Mouse (Mus musculus) lung, embryonic 15.5 days (tissue): ENCODE results near the gene Tmem234. TPM values are rescaled to one million over a fixed set of nuclear protein-coding genes. Genes with fewer than 3 reads are reported as not detected.
A peak's percentile ranks its signal among the peaks of the same experiment; 100 is the strongest.

Experiments
- ATAC-seq: fragments of 200-750 bp; cut with Nextera tagmentation; 2 replicates; pipeline ENCODE4 v1.8.0; 2017; ENCODE audit warnings: moderate number of reproducible peaks, borderline replicate concordance; ENCODE audit not compliant: low FRiP score, low TSS enrichment; ENCODE audit errors: extremely low read depth
- H3K27ac ChIP-seq: fragments of 300-500 bp; sonication (generic); 2 replicates; pipeline ENCODE4 v1.5.1; 2015; ENCODE audit warnings: moderate library complexity, mild to moderate bottlenecking, inconsistent platforms
- H3K27me3 ChIP-seq: fragments of 300-500 bp; sonication (generic); 2 replicates; pipeline ENCODE4 v1.6.1; 2015; ENCODE audit warnings: inconsistent platforms
- H3K36me3 ChIP-seq: fragments of 300-500 bp; sonication (generic); 2 replicates; pipeline ENCODE4 v1.6.1; 2015; ENCODE audit warnings: inconsistent platforms
- H3K4me1 ChIP-seq: fragments of 300-500 bp; sonication (generic); 2 replicates; pipeline ENCODE4 v1.6.1; 2015; ENCODE audit warnings: inconsistent platforms
- H3K4me2 ChIP-seq: fragments of 300-500 bp; sonication (generic); 2 replicates; pipeline ENCODE4 v1.6.1; 2015; ENCODE audit warnings: inconsistent platforms, mild to moderate bottlenecking, moderate library complexity
- H3K4me3 ChIP-seq: fragments of 300-500 bp; sonication (generic); 2 replicates; pipeline ENCODE4 v1.5.1; 2015; ENCODE audit warnings: mild to moderate bottlenecking, inconsistent platforms
- H3K9ac ChIP-seq: fragments of 300-500 bp; sonication (generic); 2 replicates; pipeline ENCODE4 v1.6.1; 2015; ENCODE audit warnings: inconsistent platforms
- H3K9me3 ChIP-seq: fragments of 300-500 bp; sonication (generic); 2 replicates; pipeline ENCODE4 v1.6.1; 2016; ENCODE audit warnings: inconsistent platforms
- WGBS: fragments of 180-500 bp; shearing (Covaris S2); methylation state at CpG from one replicate; pipeline ENCODE4 v1.1.7; 2015; 5-methylcytosine and 5-hydroxymethylcytosine counted together
- polyA plus RNA-seq: library from polyadenylated mRNA; unstranded; fragments of >200 nt; fragmentation: Nextera tagmentation; extraction: Ambion mirVana; gene quantifications from 2 replicates; pipeline ENCODE4 v1.2.1, GENCODE M21; 2015

The Tmem234 gene
- polyA plus RNA-seq, 1 experiment from 2014 or later = 191 TPM

GRCm38 (mm10) chr4:129570028-129570427 lies 30.4 kb upstream of the Tmem234 start:
- Histone ChIP-seq H3K27me3 (no peaks in the 10 kb centered on the region), H3K9ac (no peak overlapping the region), H3K4me2 (no peak overlapping the region), H3K4me1 (no peaks in the 10 kb centered on the region), H3K27ac (no peak overlapping the region), H3K4me3 (no peak overlapping the region), H3K36me3 (no peaks in the 10 kb centered on the region), H3K9me3 (no peaks in the 10 kb centered on the region)
- WGBS = 76% methylated on average over 6 of the region's 6 CpGs
- no peak for ATAC-seq

- H3K9ac ChIP-seq = no peak overlapping the region
- H3K4me2 ChIP-seq = no peak overlapping the region
- H3K36me3 ChIP-seq = no peaks in the 10 kb centered on the region
- H3K9me3 ChIP-seq = no peaks in the 10 kb centered on the region
- H3K4me1 ChIP-seq = no peaks in the 10 kb centered on the region
- no peak overlapping the region for H3K27ac ChIP-seq
- H3K27me3 ChIP-seq = no peaks in the 10 kb centered on the region
- 62% methylated on average over 8 of the region's 8 CpGs for WGBS
- no peak overlapping the region for H3K4me3 ChIP-seq
- no peak for ATAC-seq
Observed at GRCm38 (mm10) chr4:129571551-129572084, 28.9 kb upstream of the Tmem234 start.

GRCm38 (mm10) chr4:129572236-129573092 lies 28.0 kb upstream of the Tmem234 start:
- 63% methylated on average over 13 of the region's 13 CpGs for WGBS
- H3K9ac ChIP-seq = no peak overlapping the region
- no peaks in the 10 kb centered on the region for H3K9me3 ChIP-seq
- H3K27ac ChIP-seq = peak overlapping the region; percentile 39; the same call in 1 of the 2 replicates
- no peak overlapping the region for H3K4me2 ChIP-seq
- ATAC-seq = no peak
- no peaks in the 10 kb centered on the region for H3K36me3 ChIP-seq
- H3K4me3 ChIP-seq = no peak overlapping the region
- H3K27me3 ChIP-seq = no peaks in the 10 kb centered on the region
- no peaks in the 10 kb centered on the region for H3K4me1 ChIP-seq

GRCm38 (mm10) chr4:129573093-129573370 lies 27.4 kb upstream of the Tmem234 start:
- WGBS = 96% methylated on average over 4 of the region's 4 CpGs
- H3K27ac ChIP-seq = peak overlapping the region; percentile 39; the same call in 1 of the 2 replicates
- H3K27me3 ChIP-seq = no peaks in the 10 kb centered on the region
- no peak overlapping the region for H3K4me2 ChIP-seq
- no peaks in the 10 kb centered on the region for H3K9me3 ChIP-seq
- no peak for ATAC-seq
- no peak overlapping the region for H3K4me3 ChIP-seq
- no peak overlapping the region for H3K9ac ChIP-seq
- no peaks in the 10 kb centered on the region for H3K36me3 ChIP-seq
- H3K4me1 ChIP-seq = 0 out of 2 replicates have a peak, but pooled peaks cover 3% of the 10 kb centered on the region

- no peaks in the 10 kb centered on the region for H3K36me3 ChIP-seq
- no peaks in the 10 kb centered on the region for H3K9me3 ChIP-seq
- no peaks in the 10 kb centered on the region for H3K27me3 ChIP-seq
- H3K4me2 ChIP-seq = no peak within 1 kb of the TSS
- H3K4me3 ChIP-seq = no peak within 1 kb of the TSS
- ATAC-seq = no peak
- no peak within 1 kb of the TSS for H3K9ac ChIP-seq
- H3K27ac ChIP-seq = peak within 1 kb of the TSS; percentile 39; the same call in 1 of the 2 replicates
- peaks cover 6% of the 10 kb centered on the region; the same call in 1 of the 2 replicates for H3K4me1 ChIP-seq
- WGBS = 90% methylated on average over 8 of the region's 8 CpGs
Observed at GRCm38 (mm10) chr4:129573430-129573829, 27.0 kb upstream of the Tmem234 start, which contains the start of gene Lck. Gene Lck, minus strand, starts transcription at chr4:129573641.

GRCm38 (mm10) chr4:129575171-129575844 lies 25.2 kb upstream of the Tmem234 start:
- no peak; the same call in 1 of the 2 replicates for ATAC-seq
- H3K9ac ChIP-seq = no peak overlapping the region

GRCm38 (mm10) chr4:129576863-129577491 lies 23.5 kb upstream of the Tmem234 start:
- Histone ChIP-seq H3K27ac (no peak overlapping the region), H3K4me2 (peak overlapping the region; percentile 15; the same call in 1 of the 2 replicates), H3K4me3 (no peak overlapping the region), H3K36me3 (no peaks in the 10 kb centered on the region), H3K27me3 (no peaks in the 10 kb centered on the region), H3K9me3 (no peaks in the 10 kb centered on the region), H3K9ac (no peak overlapping the region), H3K4me1 (peaks cover 6% of the 10 kb centered on the region; the same call in 1 of the 2 replicates)
- no peak for ATAC-seq
- WGBS = 33% methylated on average over 21 of the region's 21 CpGs

More at GRCm38 (mm10) chr4:129575171-129575844, 25.2 kb upstream of the Tmem234 start:
- Histone ChIP-seq H3K27ac (peak overlapping the region; percentile 4; the same call in 1 of the 2 replicates), H3K36me3 (no peaks in the 10 kb centered on the region), H3K4me3 (no peak overlapping the region), H3K4me2 (no peak overlapping the region; the same call in 1 of the 2 replicates), H3K27me3 (no peaks in the 10 kb centered on the region), H3K9me3 (no peaks in the 10 kb centered on the region), H3K4me1 (peaks cover 6% of the 10 kb centered on the region; the same call in 1 of the 2 replicates)
- 45% methylated on average over 7 of the region's 8 CpGs for WGBS

- Histone ChIP-seq H3K27me3 (no peaks in the 10 kb centered on the region), H3K36me3 (no peaks in the 10 kb centered on the region), H3K9me3 (no peaks in the 10 kb centered on the region), H3K4me3 (no peak overlapping the region), H3K4me2 (no peak overlapping the region), H3K4me1 (peaks cover 6% of the 10 kb centered on the region; the same call in 1 of the 2 replicates), H3K27ac (no peak overlapping the region; the same call in 1 of the 2 replicates), H3K9ac (no peak overlapping the region)
- no peak for ATAC-seq
- 75% methylated on average over 7 of the region's 7 CpGs for WGBS
Observed at GRCm38 (mm10) chr4:129577688-129578087, 22.8 kb upstream of the Tmem234 start.

GRCm38 (mm10) chr4:129578466-129578865 lies 22.0 kb upstream of the Tmem234 start, which contains the start of gene Fam167b:
Gene Fam167b, minus strand, starts transcription at chr4:129578549.
- no peak within 1 kb of the TSS for H3K9ac ChIP-seq
- H3K4me2 ChIP-seq = 0 out of 2 replicates have a peak within 1 kb of the TSS, but pooled peaks have one; percentile 15
- ATAC-seq = no peak
- no peaks in the 10 kb centered on the region for H3K36me3 ChIP-seq
- no peaks in the 10 kb centered on the region for H3K9me3 ChIP-seq
- WGBS = 73% methylated on average over 5 of the region's 5 CpGs
- no peaks in the 10 kb centered on the region for H3K27me3 ChIP-seq
- H3K4me1 ChIP-seq = peaks cover 6% of the 10 kb centered on the region; the same call in 1 of the 2 replicates
- H3K4me3 ChIP-seq = no peak within 1 kb of the TSS
- H3K27ac ChIP-seq = peak within 1 kb of the TSS; percentile 31; the same call in 1 of the 2 replicates

- Histone ChIP-seq H3K4me3 (no peak overlapping the region), H3K27me3 (no peaks in the 10 kb centered on the region), H3K27ac (no peak overlapping the region), H3K4me1 (peaks cover 15% of the 10 kb centered on the region), H3K4me2 (no peak overlapping the region), H3K9ac (no peak overlapping the region), H3K36me3 (no peaks in the 10 kb centered on the region), H3K9me3 (no peaks in the 10 kb centered on the region)
- no peak for ATAC-seq
- WGBS = 54% methylated on average over 7 of the region's 7 CpGs
Observed at GRCm38 (mm10) chr4:129580347-129580746, 20.1 kb upstream of the Tmem234 start.

- no peak for ATAC-seq
- peaks cover 18% of the 10 kb centered on the region for H3K4me1 ChIP-seq
- no peaks in the 10 kb centered on the region for H3K9me3 ChIP-seq
- WGBS = 75% methylated on average over 1 of the region's 1 CpGs
- no peaks in the 10 kb centered on the region for H3K27me3 ChIP-seq
- no peak overlapping the region for H3K27ac ChIP-seq
- no peaks in the 10 kb centered on the region for H3K36me3 ChIP-seq
- H3K9ac ChIP-seq = no peak overlapping the region
- H3K4me3 ChIP-seq = no peak overlapping the region
- no peak overlapping the region for H3K4me2 ChIP-seq
Observed at GRCm38 (mm10) chr4:129582251-129582650, 18.2 kb upstream of the Tmem234 start.
